Mouse (Mus musculus) cerebellum, adult 2 months (tissue): ENCODE results near the gene Gnai3. TPM values are rescaled to one million over a fixed set of nuclear protein-coding genes. Genes with fewer than 3 reads are reported as not detected.
A peak's percentile ranks its signal among the peaks of the same experiment; 100 is the strongest.

Experiments
- DNase-seq, 2 experiments: peaks; one replicate each; pipeline ENCODE4 v3.0.0; 2021
- H3K27ac ChIP-seq: fragments of 200-500 bp; 2 replicates; pipeline ENCODE4 v1.5.1; 2012; ENCODE audit warnings: low read length, control low read depth, inconsistent platforms; ENCODE audit not compliant: insufficient read depth
- H3K27me3 ChIP-seq: fragments of 200-500 bp; 2 replicates; pipeline ENCODE4 v1.6.1; 2012; ENCODE audit warnings: inconsistent platforms, mild to moderate bottlenecking, low read length, moderate library complexity; ENCODE audit not compliant: control insufficient read depth, insufficient read depth
- H3K4me1 ChIP-seq: fragments of 200-500 bp; 2 replicates; pipeline ENCODE4 v1.6.1; 2011; ENCODE audit warnings: low read length; ENCODE audit not compliant: control insufficient read depth, insufficient read depth
- H3K4me3 ChIP-seq: fragments of 200-500 bp; replicated peaks from 2 replicates; pipeline ENCODE3; 2011; ENCODE audit warnings: mild to moderate bottlenecking, low read depth, low read length, control low read depth; ENCODE audit not compliant: insufficient read depth
- CTCF ChIP-seq: fragments of 200-500 bp; IDR thresholded peaks from 2 replicates; pipeline ENCODE4 v1.5.1; 2011; ENCODE audit warnings: low read depth, mild to moderate bottlenecking, control low read depth, low read length, moderate library complexity, borderline replicate concordance; ENCODE audit not compliant: insufficient read depth
- POLR2A ChIP-seq: fragments of 200-500 bp; IDR thresholded peaks from 2 replicates; pipeline ENCODE4 v1.6.1; 2011; ENCODE audit warnings: low read length, control low read depth, borderline replicate concordance; ENCODE audit not compliant: insufficient read depth
- WGBS: fragments of 180-500 bp; shearing (Covaris S2); methylation state at CpG from one replicate; pipeline ENCODE4 v1.1.7; 2018; 5-methylcytosine and 5-hydroxymethylcytosine counted together
- polyA plus RNA-seq: library from polyadenylated mRNA; depleted of rRNA; stranded (reverse); fragments of >200 nt; gene quantifications from 2 replicates; pipeline ENCODE4 v1.2.3, GENCODE M21; 2012

Gnai3 gene
- polyA plus RNA-seq, 1 experiment, result 25.6 TPM

DNA sequence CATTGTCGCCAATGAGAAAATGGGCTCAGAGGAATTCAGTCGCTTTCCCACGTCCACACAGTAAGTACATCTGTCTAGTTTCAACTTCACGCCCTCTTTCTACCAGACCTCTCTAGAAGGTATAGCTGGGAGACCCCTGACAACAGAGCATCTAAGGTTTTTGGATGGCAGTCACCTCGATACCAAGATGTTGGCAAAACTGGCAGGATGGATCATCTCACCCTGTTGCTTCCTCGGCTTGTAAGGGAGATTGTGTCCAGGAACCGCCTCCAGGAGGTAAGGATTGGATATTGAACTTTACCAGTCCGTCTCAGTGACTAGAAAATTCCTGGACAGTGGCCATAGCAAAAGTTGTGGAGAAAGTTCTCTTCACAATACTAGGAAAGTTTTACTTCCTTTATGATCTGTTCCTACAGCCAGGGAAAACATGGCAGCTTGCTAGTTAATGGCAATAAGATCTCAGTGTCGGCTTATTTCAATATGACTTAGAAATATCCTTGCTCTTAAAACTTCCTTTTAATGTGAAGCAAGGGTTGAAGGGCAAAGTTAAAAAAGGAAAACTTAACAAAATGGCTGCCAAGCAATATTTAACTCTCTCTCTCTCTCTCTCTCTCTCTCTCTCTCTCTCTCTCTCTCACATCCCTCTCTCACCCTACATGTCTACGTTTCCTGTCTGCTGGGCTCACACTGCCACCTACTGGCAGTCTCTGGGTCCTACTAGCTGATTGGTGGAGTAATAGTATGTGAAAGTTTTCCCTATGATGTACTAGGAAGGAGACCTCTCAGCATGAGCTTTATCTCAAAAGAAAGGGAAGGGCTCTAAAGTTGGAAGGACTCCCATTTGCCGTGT, 1.7 kb upstream of the Gnai3 start:
- H3K27me3 ChIP-seq, result no peaks in the 10 kb centered on the region
- H3K4me3 ChIP-seq, result no peak overlapping the region
- no peak for TF ChIP-seq POLR2A
- TF ChIP-seq CTCF, result peak; percentile 93
- peak; percentile 81 to 87 for DNase-seq
- no peaks in the 10 kb centered on the region; the same call in 1 of the 2 replicates for H3K4me1 ChIP-seq
- 49% methylated on average over 11 of the region's 11 CpGs for WGBS
- H3K27ac ChIP-seq, result no peak overlapping the region

DNA sequence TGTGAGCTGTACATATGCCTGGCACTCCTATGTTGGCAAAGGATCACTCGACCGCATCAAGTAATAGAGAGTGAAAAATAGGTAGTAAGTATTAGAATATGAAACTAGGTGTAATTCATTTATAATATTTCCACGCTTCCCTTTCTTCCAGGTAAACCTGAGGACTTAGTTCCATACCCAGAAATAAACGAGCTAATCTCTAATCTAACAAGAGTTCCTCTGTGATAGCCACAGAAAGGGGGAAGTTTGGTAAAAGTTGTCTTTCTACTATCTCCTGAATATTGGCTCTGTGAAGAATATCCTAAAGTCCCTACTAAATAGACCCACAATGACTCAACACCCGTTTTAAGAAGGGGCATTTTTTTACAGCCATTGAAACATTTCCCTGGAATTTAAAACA, 725 bp upstream of the Gnai3 start:
- Histone ChIP-seq H3K27me3 (no peaks in the 10 kb centered on the region), H3K4me3 (peak overlapping the region; percentile 70), H3K27ac (no peak overlapping the region), H3K4me1 (no peaks in the 10 kb centered on the region)
- DNase-seq, result no peak
- TF ChIP-seq CTCF (no peak), POLR2A (no peak)
- WGBS, result 52% methylated on average over 5 of the region's 5 CpGs

DNA sequence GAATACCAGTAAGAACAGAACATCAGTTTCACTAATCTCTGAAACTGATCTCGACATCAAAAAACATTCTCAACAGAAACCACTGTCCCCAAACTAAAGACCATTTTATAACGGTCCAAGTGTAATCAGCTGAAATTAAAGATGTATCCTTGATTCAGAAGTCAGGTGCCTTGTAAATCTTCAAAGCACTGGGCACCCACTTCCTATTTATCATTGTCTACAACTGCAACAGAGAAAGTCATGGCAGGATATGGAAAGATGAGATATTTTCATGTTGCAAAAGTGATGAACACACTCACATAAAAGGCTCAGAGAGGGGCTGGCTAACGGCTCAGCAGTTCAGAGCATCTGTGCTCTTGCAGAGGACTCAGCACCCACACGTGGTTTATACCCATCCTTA, 5.2 kb downstream of the Gnai3 start:
- Histone ChIP-seq H3K27ac (no peak overlapping the region), H3K4me3 (no peak overlapping the region), H3K4me1 (peaks cover 2% of the 10 kb centered on the region; the same call in 1 of the 2 replicates), H3K27me3 (no peaks in the 10 kb centered on the region)
- TF ChIP-seq CTCF, result no peak
- TF ChIP-seq POLR2A, result no peak
- DNase-seq, result no peak
- 67% methylated on average over 4 of the region's 4 CpGs for WGBS

DNA sequence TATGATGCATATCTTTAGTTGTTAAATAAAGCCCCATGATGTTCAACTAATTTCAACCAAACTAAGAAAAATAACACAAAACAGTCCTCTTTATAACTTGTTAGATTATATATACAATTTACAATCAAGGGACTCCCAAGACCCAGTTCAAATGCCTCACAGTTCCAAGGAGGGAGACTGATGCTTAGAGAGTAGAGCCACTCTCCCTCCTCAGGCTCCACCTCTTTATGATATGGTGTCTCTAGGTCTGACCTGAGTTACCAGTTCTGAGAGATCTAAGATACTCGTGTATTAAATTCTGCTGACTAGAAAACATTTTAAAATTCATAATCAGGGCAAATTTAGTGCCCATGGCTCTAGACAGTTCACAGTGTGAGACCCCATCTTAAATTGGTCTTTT, 6.8 kb downstream of the Gnai3 start:
- Histone ChIP-seq H3K4me3 (no peak overlapping the region), H3K27me3 (no peaks in the 10 kb centered on the region), H3K27ac (no peak overlapping the region), H3K4me1 (peaks cover 7% of the 10 kb centered on the region)
- no peak for TF ChIP-seq CTCF
- no peak for TF ChIP-seq POLR2A
- WGBS, result 75% methylated on average over 1 of the region's 1 CpGs
- no peak for DNase-seq

DNA sequence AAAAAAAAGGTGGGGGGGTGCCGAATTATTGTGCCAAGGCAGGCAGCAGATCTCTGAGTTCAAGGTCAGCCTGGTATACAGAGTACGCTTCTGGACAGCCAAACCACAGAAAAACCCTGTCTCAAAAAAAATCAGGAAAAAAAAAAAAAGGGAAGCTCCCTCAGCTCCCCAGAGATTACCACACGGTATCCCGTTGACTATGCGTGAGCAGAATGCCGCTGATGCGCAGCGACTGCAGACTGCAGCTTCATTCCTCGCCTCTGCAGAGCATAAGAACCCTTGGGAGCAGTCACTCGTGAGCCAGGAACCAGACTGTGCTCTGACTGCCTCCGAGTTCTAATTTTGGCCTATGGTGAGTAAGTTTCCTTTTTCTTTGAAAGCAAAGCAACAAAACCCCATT, 11.2 kb downstream of the Gnai3 start:
- WGBS, result 27% methylated on average over 11 of the region's 11 CpGs
- DNase-seq, result peak in 1 of 2 experiments; percentile 23
- H3K27ac ChIP-seq, result no peak overlapping the region
- peak overlapping the region; percentile 30 for H3K4me3 ChIP-seq
- no peak for TF ChIP-seq POLR2A
- TF ChIP-seq CTCF, result no peak
- no peaks in the 10 kb centered on the region for H3K27me3 ChIP-seq
- peaks cover 4% of the 10 kb centered on the region for H3K4me1 ChIP-seq

DNA sequence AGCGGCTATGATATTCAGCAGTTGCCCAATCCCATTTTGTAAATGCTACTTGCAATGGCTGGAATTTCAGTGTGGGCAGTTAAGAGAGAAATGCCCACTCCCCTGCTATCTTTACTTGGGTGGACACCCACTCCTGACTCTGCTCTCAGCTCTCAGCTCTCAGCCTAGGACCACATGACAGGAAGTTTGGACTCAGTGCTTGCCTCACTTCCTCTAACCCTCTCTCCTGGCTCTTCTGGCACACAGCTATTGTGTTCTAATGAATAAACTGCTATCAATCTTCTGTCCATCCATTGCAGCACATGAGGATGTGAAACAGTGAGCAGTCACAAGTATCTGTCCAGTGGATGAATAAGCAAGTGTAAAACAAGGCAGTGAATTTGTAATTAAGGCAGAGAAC, 13.5 kb downstream of the Gnai3 start:
- WGBS, result 91% methylated on average over 1 of the region's 1 CpGs
- Histone ChIP-seq H3K4me1 (peaks cover 4% of the 10 kb centered on the region), H3K27me3 (no peaks in the 10 kb centered on the region), H3K4me3 (no peak overlapping the region), H3K27ac (no peak overlapping the region)
- TF ChIP-seq POLR2A, result no peak
- TF ChIP-seq CTCF, result no peak
- no peak for DNase-seq

DNA sequence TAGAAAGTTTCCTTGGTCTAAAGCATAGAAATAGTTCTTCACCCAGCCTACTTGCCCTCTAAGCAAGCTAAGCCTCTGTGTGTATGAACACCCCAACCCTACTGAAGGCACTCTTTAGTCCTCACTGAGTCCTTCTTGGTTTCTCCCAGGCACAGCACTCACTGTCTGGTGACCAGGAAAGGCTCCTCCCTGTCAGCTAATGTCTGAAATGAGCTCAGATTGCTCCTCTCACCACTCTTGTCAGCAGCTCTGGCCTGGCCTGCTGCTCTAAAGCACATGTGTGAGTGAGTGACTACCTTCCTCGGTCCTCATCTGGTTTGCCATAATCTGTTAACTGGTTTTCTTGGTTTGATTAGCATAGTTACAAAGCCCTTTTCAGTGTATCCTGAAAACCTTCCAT, 14.1 kb downstream of the Gnai3 start:
- no peaks in the 10 kb centered on the region for H3K27me3 ChIP-seq
- no peak for TF ChIP-seq POLR2A
- no peak for TF ChIP-seq CTCF

DNA sequence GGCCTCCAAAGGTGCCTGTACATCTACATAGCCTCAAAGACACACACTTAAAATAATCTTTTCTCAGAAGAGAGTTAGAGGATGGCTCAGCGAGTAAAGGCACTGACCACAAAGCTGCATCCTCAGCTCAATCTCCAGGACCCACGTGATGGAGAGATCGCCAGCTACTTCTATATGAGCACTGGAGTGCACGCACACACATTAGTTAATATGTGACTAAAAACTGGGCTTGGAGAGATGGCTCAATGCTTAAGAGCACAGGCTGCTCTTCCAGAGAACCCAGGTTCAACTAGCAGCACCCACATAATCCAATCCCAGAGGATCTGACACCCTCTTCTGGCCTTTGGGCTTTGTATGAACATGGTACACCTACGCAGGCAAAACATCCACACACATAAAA, 14.7 kb downstream of the Gnai3 start:
- no peak for DNase-seq
- H3K4me3 ChIP-seq, result no peak overlapping the region
- 95% methylated on average over 5 of the region's 5 CpGs for WGBS
- TF ChIP-seq CTCF, result no peak
- TF ChIP-seq POLR2A, result no peak
- H3K27ac ChIP-seq, result no peak overlapping the region
- no peaks in the 10 kb centered on the region for H3K27me3 ChIP-seq
- H3K4me1 ChIP-seq, result peaks cover 4% of the 10 kb centered on the region

More for the DNA sequence above, 14.1 kb downstream of the Gnai3 start:
- WGBS, result 87% methylated on average over 1 of the region's 1 CpGs
- H3K4me1 ChIP-seq, result peaks cover 4% of the 10 kb centered on the region
- H3K27ac ChIP-seq, result no peak overlapping the region
- DNase-seq, result no peak
- no peak overlapping the region for H3K4me3 ChIP-seq
